Mouse (Mus musculus): ENCODE measurements at regions not wholly inside any gene's neighbourhood (a gene's known extent, or its start where the extent isn't known, plus 50 kb on each side); places are given as distances from the start of the nearest gene placed in this dataset.

DNA sequence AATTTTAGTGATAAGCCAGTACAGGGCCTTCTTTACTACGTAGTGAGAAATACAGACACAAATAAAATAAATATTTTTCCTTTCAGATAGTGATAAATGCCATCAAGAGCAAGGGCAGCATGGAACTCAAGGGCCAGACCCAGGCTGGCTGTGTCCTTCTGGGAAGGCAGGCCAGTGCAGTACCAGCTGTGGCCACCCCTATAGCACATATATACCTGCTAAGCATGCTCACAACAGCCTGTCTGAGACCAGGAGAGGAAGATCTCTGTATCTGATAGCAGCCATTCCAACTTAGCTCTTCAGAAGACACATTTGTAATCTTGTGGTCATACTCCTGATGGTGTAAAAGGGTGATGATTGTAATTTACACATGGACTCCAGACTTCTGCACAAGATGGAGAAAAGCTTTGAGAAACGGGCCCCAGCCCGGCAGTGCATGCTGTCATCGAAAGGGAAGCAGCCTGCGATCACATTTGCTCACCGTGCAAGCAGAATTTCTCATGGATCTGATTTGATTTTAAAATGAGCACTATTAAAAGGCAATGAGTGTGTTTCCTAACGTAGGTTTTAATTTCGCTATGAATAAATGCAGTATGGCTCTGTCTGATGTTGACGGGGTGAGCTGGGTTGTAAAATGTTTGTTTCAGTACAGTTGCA lies 335.6 kb downstream of the Tmem38b start:
- in situ Hi-C loops (cut with MboI, MseI): no loop called here

DNA sequence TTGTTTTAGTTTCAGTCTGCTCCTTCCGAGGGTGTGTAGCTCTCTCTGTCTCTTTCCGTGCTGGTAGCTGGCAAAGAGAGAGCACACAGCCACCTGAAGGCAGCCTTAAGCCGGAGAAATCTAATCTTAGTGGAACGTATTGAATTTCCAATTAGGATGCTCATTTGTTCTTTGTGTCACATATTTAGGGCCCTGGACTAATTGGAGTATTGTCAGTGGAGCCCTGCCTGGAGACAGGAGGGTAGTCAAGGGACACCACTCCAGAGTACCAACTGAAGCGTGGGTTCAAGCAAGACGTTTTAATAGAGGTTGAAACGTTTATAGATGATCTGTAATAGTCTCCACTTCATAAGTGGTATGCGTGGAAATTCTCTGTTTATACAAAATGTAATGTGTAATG lies 336.5 kb downstream of the Tmem38b start:
- in situ Hi-C loops (cut with MboI, MseI): no loop called here

DNA sequence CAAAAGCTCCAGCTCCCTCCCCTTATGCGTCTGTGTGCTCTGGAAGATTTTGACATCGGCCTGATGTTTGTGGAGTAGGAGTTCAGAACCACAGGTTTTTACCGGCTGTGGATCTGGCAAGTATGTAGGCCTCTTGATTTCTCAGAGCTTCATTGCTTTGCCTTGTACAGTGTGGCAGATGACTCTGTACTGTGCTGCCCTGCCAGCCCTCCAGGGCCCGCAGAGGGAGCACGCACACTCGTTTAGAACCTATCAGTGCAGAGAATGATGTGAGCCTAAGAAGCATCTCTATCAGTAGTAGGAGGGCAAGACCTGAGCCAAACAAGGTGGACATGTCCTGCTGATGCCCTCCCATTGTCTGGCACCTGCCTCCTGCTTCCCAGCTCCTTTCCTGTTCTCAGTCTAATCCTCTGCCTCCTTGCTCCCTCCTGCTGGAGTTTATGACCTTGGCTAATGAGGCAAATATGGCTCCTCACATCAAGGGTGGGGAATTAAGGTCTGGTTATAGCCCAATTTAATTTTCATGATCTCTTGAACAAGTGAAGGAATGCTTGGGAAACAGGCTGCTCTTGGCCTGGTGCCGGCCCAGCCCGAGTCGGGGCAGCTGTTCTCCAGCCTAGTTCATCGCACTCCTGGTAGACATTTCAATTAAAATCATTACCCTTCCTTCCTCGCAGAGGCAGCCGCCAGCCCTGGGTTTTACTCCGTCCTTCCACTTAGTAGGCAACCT lies 344.5 kb downstream of the Tmem38b start:
- in situ Hi-C loops (cut with MboI, MseI): no loop called here

DNA sequence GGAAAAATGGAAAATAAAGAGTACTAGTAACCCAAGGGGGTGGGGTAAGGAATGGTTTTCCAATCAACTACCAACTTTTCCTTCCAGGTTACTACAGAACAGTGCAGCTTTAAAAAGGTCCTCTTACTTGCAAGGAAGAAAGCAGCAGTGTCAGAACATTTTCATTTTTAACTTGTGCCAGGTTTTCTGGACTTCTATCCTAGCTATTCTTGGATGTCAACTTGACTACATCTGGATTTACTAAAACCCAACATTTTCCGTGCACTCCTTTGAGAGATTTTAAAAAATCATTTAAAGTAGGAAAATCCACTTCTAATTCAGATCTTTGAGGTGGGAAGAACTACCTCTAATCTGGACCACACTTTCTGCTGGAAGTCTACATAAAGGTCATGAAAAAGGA lies 358.4 kb downstream of the Tmem38b start:
- in situ Hi-C loops (cut with MboI, MseI): no loop called here

DNA sequence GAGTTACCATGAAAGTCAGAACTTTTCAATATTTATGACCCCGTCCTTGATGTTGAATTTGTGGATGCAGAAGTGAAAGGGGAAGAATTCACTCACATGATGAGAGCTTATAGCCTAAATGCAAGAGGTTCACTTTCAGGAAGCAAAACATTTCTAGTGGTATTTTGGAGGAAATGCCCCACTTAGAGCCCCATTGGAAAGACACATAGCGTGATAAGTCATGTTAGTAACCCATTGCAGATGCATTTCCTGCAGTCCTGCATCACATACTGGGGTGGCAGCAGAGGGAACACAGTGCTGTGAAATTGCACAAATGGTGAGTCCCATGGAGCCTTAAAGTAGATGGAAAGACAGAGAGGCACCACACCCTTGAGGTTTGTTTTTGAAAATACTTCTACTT lies 369.9 kb downstream of the Tmem38b start:
- in situ Hi-C loops (cut with MboI, MseI): no loop called here

DNA sequence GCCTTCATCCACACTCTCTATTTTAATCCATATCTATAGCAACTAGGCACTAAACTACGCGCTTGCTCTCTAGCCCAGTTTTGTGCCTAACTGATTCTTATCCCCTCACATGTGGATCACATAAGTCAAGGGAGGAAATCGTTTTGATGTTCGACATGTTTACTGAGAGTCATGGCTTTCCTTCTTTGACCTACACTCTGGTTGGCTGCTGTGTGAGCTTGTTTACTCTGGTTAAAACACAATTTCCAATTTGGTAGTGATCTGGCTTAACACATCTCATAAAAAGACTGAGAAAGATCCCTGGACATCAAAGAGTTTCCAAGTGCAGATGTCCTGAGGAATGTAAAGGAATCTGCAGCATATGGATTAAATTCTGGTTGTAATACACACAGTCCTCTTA lies 376.6 kb downstream of the Tmem38b start:
- in situ Hi-C loops (cut with MboI, MseI): no loop called here

DNA sequence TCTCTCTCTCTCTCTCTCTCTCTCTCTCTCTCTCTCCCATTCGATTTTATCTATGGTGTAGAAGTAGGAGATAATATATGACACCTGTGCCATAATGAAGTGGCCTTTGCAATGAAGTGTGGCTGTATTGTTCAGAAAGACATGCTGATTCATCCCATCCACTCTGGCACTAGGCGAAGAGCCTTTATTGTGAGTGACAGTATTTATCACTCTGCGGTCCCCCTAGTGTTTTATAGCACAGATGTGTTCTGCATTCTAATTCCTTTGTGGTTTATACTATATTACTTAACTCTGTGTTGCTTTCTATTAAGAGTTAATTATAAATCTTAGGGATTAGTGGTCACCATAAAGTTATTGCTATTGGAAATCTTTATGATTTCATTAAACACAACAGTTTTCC lies 398.7 kb downstream of the Tmem38b start:
- in situ Hi-C loops (cut with MboI, MseI): no loop called here
